Mouse (Mus musculus) Patski (cell line): ENCODE measurements around the gene Stox2. TPM values are rescaled to one million over a fixed set of nuclear protein-coding genes. Genes with fewer than 3 reads are reported as not detected.

Experiments used
- ATAC-seq: fragments of 100-300 bp; one replicate; pipeline ENCODE4 v1.8.0; 2021
- CTCF ChIA-PET: fragments of 350-600 bp; sonication (Branson Sonifier 250); formaldehyde crosslinking; loops from one replicate; lab custom pipeline; 2022; ENCODE audit warnings: inconsistent platforms; lab: Charles Lee
- POLR2A ChIA-PET: fragments of 350-600 bp; sonication (Branson Sonifier 250); formaldehyde crosslinking; loops from one replicate; lab custom pipeline; 2022; ENCODE audit warnings: antibody characterized with exemption, inconsistent platforms; lab: Charles Lee
- DNase-seq: peaks from one replicate; pipeline ENCODE4 v3.0.0-alpha.2; 2011; ENCODE audit warnings: low read depth, low spot score
- H3K27me3 ChIP-seq: fragments of 371-371 bp; one replicate; pipeline ENCODE4 v1.5.1; 2021
- CTCF ChIP-seq: fragments of 100-300 bp; IDR thresholded peaks from one replicate; pipeline ENCODE4 v1.5.1; 2021
- in situ Hi-C: fragments of 300-500 bp; cut with MboI; formaldehyde crosslinking; loops from 3 replicates; pipeline ENCODE4 v1.11.1; 2018; ENCODE audit warnings: low pct_unique_long_range_greater_than_20kb, mixed read lengths
- polyA plus RNA-seq: library from polyadenylated mRNA; unstranded; gene quantifications from one replicate; pipeline ENCODE4 v1.2.3, GENCODE M21; 2021

The Stox2 gene
- polyA plus RNA-seq, 1 experiment from 2014 or later, result 14.7 TPM

DNA sequence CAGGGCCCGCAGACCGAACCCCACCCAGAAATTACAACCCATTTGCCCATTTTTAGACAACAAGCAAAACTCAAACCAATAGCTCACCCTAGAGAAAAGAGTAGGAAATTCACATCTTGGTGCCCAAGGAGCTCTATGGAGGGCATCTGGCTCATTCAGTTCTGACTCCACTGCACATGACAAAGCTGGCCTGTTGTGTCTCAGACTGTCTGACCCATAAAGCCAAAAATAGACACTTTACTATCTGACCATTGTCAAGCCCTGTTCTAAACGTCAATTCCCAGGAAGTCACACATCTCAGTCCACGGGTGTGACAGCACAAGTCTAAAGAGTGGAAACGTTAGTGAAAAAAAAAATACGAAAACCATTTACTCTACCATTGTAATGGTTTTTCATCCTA lies 79.1 kb downstream of the Stox2 start:
- no peaks in the 10 kb centered on the region for H3K27me3 ChIP-seq
- ATAC-seq (no peak), DNase-seq (no peak)
- POLR2A ChIA-PET, result no interaction called here
- TF ChIP-seq CTCF, result no peak
- in situ Hi-C loops, result no loop called here
- CTCF ChIA-PET, result interaction anchor here (0.8 to 1.4 kb wide), 3 partner anchors 66 to 397 kb away, joined by 3 to 5 read pairs (median 4); no protein-coding TSS in a partner anchor

DNA sequence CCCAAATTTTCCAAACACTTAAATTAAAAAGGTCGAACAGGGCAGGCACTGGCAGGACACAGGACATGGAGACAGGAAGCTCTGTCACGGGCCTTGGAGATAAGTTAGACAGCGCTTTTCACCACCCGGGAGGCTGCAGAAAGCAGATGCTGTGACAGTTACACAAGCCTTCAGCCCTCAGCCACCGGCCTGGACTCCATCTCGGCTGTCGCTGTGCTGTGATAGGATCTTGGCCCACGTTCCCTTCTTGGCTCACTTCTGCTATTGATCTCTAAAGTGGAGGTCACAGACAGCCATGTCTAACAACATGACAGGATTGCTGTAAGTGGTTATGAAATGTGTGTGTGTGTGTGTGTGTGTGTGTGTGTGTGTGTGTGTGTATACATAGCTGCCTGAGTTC lies 82.9 kb downstream of the Stox2 start:
- POLR2A ChIA-PET, result interaction anchor here (0.6 kb wide), 1 partner anchor 677 kb away, joined by 6 read pairs; no protein-coding TSS in a partner anchor
- ATAC-seq (no peak), DNase-seq (no peak)
- CTCF ChIA-PET, result interaction anchor here (1.1 kb wide), 1 partner anchor 347 kb away, joined by 3 read pairs; no protein-coding TSS in a partner anchor
- TF ChIP-seq CTCF, result no peak
- in situ Hi-C loops, result no loop called here
- no peaks in the 10 kb centered on the region for H3K27me3 ChIP-seq

DNA sequence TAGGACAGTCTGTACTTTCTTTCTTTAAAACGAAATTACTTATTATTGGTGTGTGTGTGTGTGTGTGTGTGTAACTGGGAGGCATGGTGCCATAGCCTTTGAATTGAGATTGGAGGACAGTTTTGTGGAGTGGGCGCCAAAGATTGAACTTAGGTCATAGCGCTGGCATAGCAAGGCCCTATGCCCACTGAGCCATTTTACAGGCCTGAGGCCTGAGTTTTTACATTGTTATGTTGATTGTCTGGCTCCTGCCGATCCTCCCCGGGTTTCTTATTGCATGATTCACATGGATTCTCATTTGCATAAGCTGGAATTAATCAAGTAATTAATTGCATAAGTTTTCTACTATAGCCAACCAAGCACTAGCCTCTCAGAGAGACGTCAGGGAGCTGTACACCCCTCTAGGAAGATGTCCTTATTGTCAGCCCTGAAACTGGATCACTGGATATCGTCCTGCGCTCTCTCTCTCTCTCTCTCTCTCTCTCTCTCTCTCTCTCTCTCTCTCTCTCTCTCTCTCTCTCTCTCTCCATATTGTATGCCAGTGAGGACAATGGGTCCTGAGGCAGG lies 90.7 kb downstream of the Stox2 start:
- DNase-seq (no peak), ATAC-seq (no peak)
- ChIA-PET POLR2A (interaction anchor here (0.6 kb wide), 2 partner anchors 44 to 239 kb away, joined by 4 read pairs; no protein-coding TSS in a partner anchor), CTCF (no interaction called here)
- in situ Hi-C loops, result no loop called here
- no peaks in the 10 kb centered on the region for H3K27me3 ChIP-seq
- TF ChIP-seq CTCF, result no peak

DNA sequence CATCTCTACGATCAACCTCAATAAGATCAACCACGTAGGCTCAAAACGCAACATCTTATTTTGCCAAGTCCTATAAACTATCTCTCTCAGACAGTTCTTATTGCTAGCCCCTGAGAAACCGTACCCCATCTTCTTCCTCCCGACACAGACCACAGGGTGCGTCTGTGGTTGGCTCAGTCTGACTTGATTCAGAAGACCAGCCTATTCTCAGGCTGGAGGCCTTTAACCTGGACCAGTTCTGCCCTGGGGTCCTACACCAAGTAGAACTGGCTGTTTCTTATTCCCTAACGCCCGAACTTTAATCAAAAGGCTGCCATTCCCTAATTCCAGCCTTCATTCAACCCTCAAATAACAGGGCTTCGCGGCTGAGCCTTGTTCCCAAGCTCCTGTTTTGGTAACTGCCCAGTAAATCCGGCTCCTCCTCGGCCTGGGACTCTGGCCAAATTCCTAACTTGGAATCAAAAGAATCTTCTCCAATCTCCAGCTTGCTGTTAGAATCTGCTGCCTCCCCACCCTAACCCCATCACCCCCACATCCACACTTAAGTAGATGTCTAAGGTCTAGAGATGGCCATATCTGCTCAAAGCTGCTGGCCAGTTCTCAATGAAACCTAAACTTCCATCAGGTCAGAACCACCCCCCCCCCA lies 91.5 kb downstream of the Stox2 start:
- H3K27me3 ChIP-seq, result no peaks in the 10 kb centered on the region
- TF ChIP-seq CTCF, result no peak
- POLR2A ChIA-PET, result interaction anchor here (0.6 to 0.7 kb wide), 3 partner anchors 43 to 1139 kb away, joined by 4 read pairs; no protein-coding TSS in a partner anchor
- DNase-seq (no peak), ATAC-seq (no peak)
- in situ Hi-C loops, result no loop called here
- CTCF ChIA-PET, result no interaction called here

DNA sequence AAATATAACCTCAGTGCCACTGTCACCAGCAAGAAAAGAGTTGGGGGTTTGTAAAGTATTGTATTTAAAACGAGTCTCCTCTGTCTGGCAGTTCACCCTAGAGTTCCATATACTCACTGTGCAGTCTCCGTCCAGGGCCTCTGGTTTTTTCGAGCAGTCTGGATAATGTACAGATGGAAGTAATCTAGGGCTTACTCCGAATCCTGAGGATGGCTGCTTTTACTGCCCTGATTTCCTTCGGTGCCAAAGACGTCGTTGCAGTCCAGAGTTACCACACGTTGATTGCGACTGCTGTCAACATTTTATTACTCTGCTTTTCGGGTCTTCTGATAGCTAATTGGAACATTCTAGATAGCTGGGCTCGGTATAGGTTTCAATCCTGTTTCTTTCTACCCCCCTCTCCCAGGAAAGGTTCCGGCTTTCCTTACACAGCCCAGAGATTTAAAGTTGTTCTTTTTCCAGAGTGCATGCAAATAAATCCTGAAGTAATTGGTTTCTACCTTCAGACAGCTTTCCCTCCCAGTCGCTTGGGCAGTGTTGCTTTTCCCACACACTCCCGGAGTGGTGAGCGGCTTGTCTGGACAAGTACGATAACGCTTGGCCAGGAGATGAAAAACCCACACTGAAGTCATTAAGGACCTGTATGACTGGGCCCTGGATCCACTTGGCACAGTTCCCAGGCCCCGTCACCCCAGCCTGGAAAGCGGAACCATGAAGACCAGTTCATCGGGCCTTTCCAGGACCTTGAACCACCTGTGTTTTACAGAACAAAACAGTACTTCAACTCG lies 94.1 kb downstream of the Stox2 start:
- ATAC-seq, result no peak
- TF ChIP-seq CTCF, result no peak
- no peaks in the 10 kb centered on the region for H3K27me3 ChIP-seq
- CTCF ChIA-PET, result no interaction called here
- DNase-seq, result no peak
- in situ Hi-C loops, result no loop called here
- POLR2A ChIA-PET, result no interaction called here

DNA sequence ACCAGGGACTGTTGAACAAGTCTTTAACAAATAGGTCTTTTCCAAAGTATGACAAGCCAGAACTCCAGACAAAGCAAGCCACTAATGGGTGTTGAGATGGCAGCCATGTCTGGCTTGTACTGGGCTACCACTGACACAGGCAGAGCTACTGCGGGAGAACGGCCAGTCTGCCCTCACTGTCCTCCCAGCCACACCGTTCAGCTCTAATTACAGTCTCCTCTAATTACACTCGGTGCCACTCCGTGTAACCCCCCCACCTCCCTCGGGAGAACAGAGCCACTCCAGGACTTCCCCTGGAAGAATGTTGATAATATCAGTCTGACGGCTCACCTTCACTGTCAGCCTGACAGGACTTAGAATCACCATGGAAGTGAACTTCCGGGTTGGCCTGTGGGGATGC lies 97.1 kb downstream of the Stox2 start:
- CTCF ChIA-PET, result no interaction called here
- no peaks in the 10 kb centered on the region for H3K27me3 ChIP-seq
- in situ Hi-C loops, result no loop called here
- POLR2A ChIA-PET, result no interaction called here
- no peak for ATAC-seq
- DNase-seq, result no peak
- no peak for TF ChIP-seq CTCF

DNA sequence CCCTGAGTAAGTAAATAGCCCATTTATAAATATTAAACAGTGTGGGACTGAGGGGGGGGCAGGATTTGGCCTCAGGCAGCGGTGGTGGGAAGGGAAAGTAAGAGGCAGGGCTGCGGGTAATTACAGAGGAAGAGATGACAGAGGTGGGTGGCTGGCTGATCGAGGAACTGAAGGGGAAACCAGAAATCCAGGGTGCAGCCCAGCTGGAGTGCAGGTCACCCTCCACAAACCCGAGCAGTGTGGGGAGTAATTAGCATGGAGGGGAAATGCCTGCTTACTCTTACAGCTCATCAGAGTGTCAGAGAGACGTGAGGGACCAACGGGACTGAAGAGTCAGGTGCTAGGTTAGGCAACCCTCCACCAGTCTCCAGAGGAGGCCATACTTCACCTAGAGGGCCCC lies 98.4 kb downstream of the Stox2 start:
- ChIA-PET CTCF (no interaction called here), POLR2A (no interaction called here)
- no peak for DNase-seq
- no peak for TF ChIP-seq CTCF
- H3K27me3 ChIP-seq, result no peaks in the 10 kb centered on the region
- ATAC-seq, result no peak
- in situ Hi-C loops, result no loop called here

DNA sequence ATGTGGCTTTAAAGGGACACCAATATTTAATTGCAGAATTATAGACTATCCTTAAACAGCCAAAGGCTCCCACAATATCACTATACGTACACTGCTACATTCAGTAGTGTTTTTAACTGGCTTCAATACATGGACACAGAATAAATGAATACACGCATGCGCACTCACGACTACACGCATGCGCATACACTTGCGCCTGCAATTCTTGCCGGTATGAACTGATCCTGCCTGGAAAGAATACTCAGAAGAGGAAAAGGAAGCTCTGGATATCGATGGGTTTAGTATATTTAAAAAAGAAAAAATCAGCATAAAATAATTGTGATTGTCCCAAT lies 100.4 kb downstream of the Stox2 start:
- H3K27me3 ChIP-seq, result no peaks in the 10 kb centered on the region
- DNase-seq (no peak), ATAC-seq (no peak)
- ChIA-PET POLR2A (no interaction called here), CTCF (interaction anchor here (1.3 to 1.4 kb wide), 2 partner anchors 25 to 56 kb away, joined by 3 to 4 read pairs; no protein-coding TSS in a partner anchor)
- in situ Hi-C loops, result no loop called here
- TF ChIP-seq CTCF, result no peak

DNA sequence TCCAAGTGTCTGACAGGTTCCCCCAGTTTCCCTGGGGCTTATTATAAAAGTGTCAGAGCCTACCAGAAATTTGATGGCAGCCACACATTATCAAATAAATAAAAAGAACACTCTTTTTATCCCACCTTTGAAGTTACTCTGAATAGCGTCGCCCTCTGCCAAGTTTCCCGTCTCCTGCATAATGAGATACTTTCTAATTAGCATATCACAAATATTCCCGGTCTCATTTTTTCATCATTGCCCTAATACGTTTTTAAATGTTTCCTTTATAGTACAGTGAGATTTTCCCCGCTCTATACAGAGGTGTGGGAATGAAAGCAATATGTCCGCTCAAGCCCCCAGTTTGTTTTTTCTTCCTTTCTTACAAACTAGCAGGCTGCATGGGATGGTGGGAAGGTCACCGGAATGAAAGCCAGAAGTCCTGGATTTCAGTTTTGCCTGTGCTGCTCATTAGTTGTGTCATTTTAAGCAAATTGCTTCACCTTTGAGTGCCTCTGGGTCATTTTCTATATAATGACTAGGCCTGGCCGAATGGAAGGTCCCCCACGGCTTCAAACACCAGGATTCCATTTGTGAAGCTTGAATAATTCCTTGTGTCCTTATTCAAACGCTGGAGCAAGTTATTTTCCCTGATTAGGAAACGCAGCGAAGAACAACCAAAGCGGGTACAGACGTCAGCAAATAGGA lies 100.9 kb downstream of the Stox2 start:
- ATAC-seq, result peak; percentile 60
- in situ Hi-C loops, result no loop called here
- ChIA-PET CTCF (interaction anchor here (1.3 to 1.4 kb wide), 2 partner anchors 26 to 56 kb away, joined by 3 to 4 read pairs; no protein-coding TSS in a partner anchor), POLR2A (no interaction called here)
- DNase-seq, result no peak
- no peak for TF ChIP-seq CTCF
- no peaks in the 10 kb centered on the region for H3K27me3 ChIP-seq

DNA sequence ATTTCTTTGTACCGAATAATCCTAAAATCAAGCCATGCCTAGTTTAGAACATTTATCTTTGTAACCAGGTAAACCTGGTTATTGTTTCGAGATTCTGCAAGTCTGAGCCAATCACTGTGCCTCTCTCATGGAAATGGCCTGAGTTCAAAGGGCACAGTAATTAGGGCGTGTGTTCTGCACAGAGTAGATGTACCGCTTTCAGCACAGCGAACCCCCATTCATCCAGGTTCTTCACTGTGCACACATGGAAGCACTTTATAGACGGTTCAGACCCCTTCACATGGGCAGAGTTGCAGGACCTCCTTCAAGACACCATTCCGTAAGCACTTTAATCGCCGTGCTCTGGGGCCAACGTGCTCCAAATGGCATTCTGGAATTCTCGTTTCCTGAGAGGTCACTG lies 104.7 kb downstream of the Stox2 start:
- CTCF ChIA-PET, result no interaction called here
- no peaks in the 10 kb centered on the region for H3K27me3 ChIP-seq
- in situ Hi-C loops, result no loop called here
- no peak for ATAC-seq
- no peak for DNase-seq
- POLR2A ChIA-PET, result no interaction called here
- no peak for TF ChIP-seq CTCF
